8 mouse cellular contexts compared by ENCODE assay signal in genomic region chr16:31933751-31934549, GRCm38 (mm10). TPM values are rescaled to one million over a fixed set of nuclear protein-coding genes. Genes with fewer than 3 reads are reported as not detected.
DNase-seq lines count a peak whose midpoint lies in the region; ATAC-seq and TF ChIP-seq lines count a peak whose summit lies in the region.

Pigz (plus strand) TSS chr16:31933851.

- H3K27ac ChIP-seq in embryonic fibroblast, embryonic 13.5 days (ENCODE audit: insufficient read depth, low read length), result no peak within 1 kb of the TSS
- H3K27ac ChIP-seq in heart, embryonic 15.5 days, result peak within 1 kb of the TSS; percentile 23; the same call in 1 of the 2 replicates
- no peak within 1 kb of the TSS for H3K27ac ChIP-seq in liver, embryonic 15.5 days (replicated peaks)
- H3K27ac ChIP-seq in neural tube, embryonic 15.5 days (replicated peaks), result peak within 1 kb of the TSS; percentile 97

- H3K27me3 ChIP-seq in C2C12 (ENCODE audit: control insufficient read depth, insufficient read depth, insufficient read length), result peaks cover 14% of the 10 kb centered on the region
- peaks cover 35% of the 10 kb centered on the region for H3K27me3 ChIP-seq in heart, embryonic 15.5 days
- H3K27me3 ChIP-seq in liver, embryonic 15.5 days, result peaks cover 70% of the 10 kb centered on the region
- H3K27me3 ChIP-seq in neural tube, embryonic 15.5 days (replicated peaks), result 0 out of 2 replicates have a peak, but pooled peaks cover 3% of the 10 kb centered on the region

- TF ChIP-seq POLR2A in embryonic fibroblast, embryonic 13.5 days (IDR thresholded peaks at IDR 0.05; ENCODE audit: low read depth, low read length), result no peak

- H3K9me3 ChIP-seq in heart, embryonic 15.5 days (replicated peaks), result no peaks in the 10 kb centered on the region
- no peaks in the 10 kb centered on the region for H3K9me3 ChIP-seq in liver, embryonic 15.5 days (replicated peaks)
- H3K9me3 ChIP-seq in neural tube, embryonic 15.5 days (replicated peaks), result no peaks in the 10 kb centered on the region

- peak within 1 kb of the TSS; percentile 64 for H3ac ChIP-seq in C2C12 (ENCODE audit: control insufficient read depth, insufficient read length, low read depth)

- no peak within 1 kb of the TSS for H3K4me3 ChIP-seq in C2C12 (ENCODE audit: insufficient read depth, poor library complexity, severe bottlenecking)
- H3K4me3 ChIP-seq in embryonic fibroblast, embryonic 13.5 days (ENCODE audit: insufficient read depth, low read length), result peak within 1 kb of the TSS; percentile 43
- peak within 1 kb of the TSS; percentile 59 for H3K4me3 ChIP-seq in heart, embryonic 15.5 days
- peak within 1 kb of the TSS; percentile 54 for H3K4me3 ChIP-seq in liver, embryonic 15.5 days (replicated peaks)
- H3K4me3 ChIP-seq in neural tube, embryonic 15.5 days (replicated peaks), result peak within 1 kb of the TSS; percentile 49

- no peaks in the 10 kb centered on the region for H3K36me3 ChIP-seq in C2C12 (ENCODE audit: control insufficient read depth, insufficient read depth)
- no peaks in the 10 kb centered on the region for H3K36me3 ChIP-seq in heart, embryonic 15.5 days
- H3K36me3 ChIP-seq in liver, embryonic 15.5 days (replicated peaks), result no peaks in the 10 kb centered on the region
- H3K36me3 ChIP-seq in neural tube, embryonic 15.5 days, result no peaks in the 10 kb centered on the region

- H3K9ac ChIP-seq in heart, embryonic 15.5 days, result peak within 1 kb of the TSS; percentile 52
- no peak within 1 kb of the TSS; the same call in 1 of the 2 replicates for H3K9ac ChIP-seq in liver, embryonic 15.5 days
- peak within 1 kb of the TSS; percentile 67 for H3K9ac ChIP-seq in neural tube, embryonic 15.5 days (replicated peaks)

- H3K4me1 ChIP-seq in embryonic fibroblast, embryonic 13.5 days (ENCODE audit: control insufficient read depth, insufficient read depth, low read length), result peaks cover 4% of the 10 kb centered on the region; the same call in 1 of the 2 replicates
- peaks cover 32% of the 10 kb centered on the region for H3K4me1 ChIP-seq in heart, embryonic 15.5 days (replicated peaks)
- H3K4me1 ChIP-seq in liver, embryonic 15.5 days (replicated peaks), result peaks cover 17% of the 10 kb centered on the region
- peaks cover 36% of the 10 kb centered on the region for H3K4me1 ChIP-seq in neural tube, embryonic 15.5 days

- TF ChIP-seq CTCF in C2C12 (IDR thresholded peaks at IDR 0.05; ENCODE audit: control insufficient read depth, insufficient read depth, insufficient read length), result no peak
- no peak for TF ChIP-seq CTCF in embryonic fibroblast, embryonic 13.5 days (IDR thresholded peaks at IDR 0.05; ENCODE audit: borderline replicate concordance, insufficient read depth, low read length)

- WGBS in heart, embryonic 15.5 days, result 9% methylated on average over 42 of the region's 42 CpGs
- 9% methylated on average over 42 of the region's 42 CpGs for WGBS in liver, embryonic 15.5 days (ENCODE audit: insufficient replicate concordance)
- WGBS in neural tube, embryonic 15.5 days, result 3% methylated on average over 42 of the region's 42 CpGs

- no peaks in the 10 kb centered on the region for H3K79me2 ChIP-seq in C2C12 (ENCODE audit: control insufficient read depth, insufficient read depth)

- DNase-seq in adrenal gland, postnatal 10 days, result peak; percentile 60
- DNase-seq in kidney, postnatal 10 days, result peak; percentile 65
- no peak for DNase-seq in c-Kit-positive CD71-positive TER-119-positive erythroid progenitor cells, embryonic 14.5 days (ENCODE audit: low spot score)

- no peaks in the 10 kb centered on the region for H3K79me3 ChIP-seq in C2C12 (ENCODE audit: low read depth)

- peak within 1 kb of the TSS; percentile 95 for H3K4me2 ChIP-seq in heart, embryonic 15.5 days
- H3K4me2 ChIP-seq in liver, embryonic 15.5 days, result peak within 1 kb of the TSS; percentile 82
- peak within 1 kb of the TSS; percentile 89 for H3K4me2 ChIP-seq in neural tube, embryonic 15.5 days

- no peak for ATAC-seq in heart, embryonic 15.5 days (replicated peaks; ENCODE audit: insufficient number of reproducible peaks, insufficient read depth, low FRiP score, low read depth)
- no peak for ATAC-seq in liver, embryonic 15.5 days (ENCODE audit: insufficient read depth)
- ATAC-seq in neural tube, embryonic 15.5 days (ENCODE audit: low FRiP score), result peak; percentile 9; the same call in 1 of the 2 replicates

TF ChIP-seq in C2C12, 6 proteins besides CTCF, POLR2A, EP300 and RAD21:
- TF ChIP-seq MYOD1 (IDR thresholded peaks at IDR 0.05; ENCODE audit: control insufficient read depth, insufficient read length, low read depth), result no peak
- no peak for TF ChIP-seq CEBPB (IDR thresholded peaks at IDR 0.05; ENCODE audit: low read depth)
- no peak for TF ChIP-seq MYOG (IDR thresholded peaks at IDR 0.05; ENCODE audit: control insufficient read depth, extremely low read depth, insufficient read length)
- TF ChIP-seq FOSL1 (IDR thresholded peaks at IDR 0.05; ENCODE audit: insufficient read depth, low read length, poor library complexity, severe bottlenecking), result no peak
- no peak for TF ChIP-seq USF1 (IDR thresholded peaks at IDR 0.05; ENCODE audit: low read depth)
- TF ChIP-seq MAX (IDR thresholded peaks at IDR 0.05), result no peak

RNA-seq across cellular contexts. Expression of gene Pigz, which starts in this region (rescaled TPM):
- polyA plus RNA-seq in C2C12 (2012; fragmentation: generic; extraction: Trizol), result 0.05 TPM
- 1 to 10 TPM in 1 of 2 experiments, under 1 TPM in 1; 0.48 to 1.6 TPM for total RNA-seq in adrenal gland, postnatal 10 days (2021)
- polyA plus RNA-seq in embryonic fibroblast, embryonic 13.5 days (2011; ENCODE audit: insufficient read length, low read depth, missing spikeins), result not detected in 2 replicates
- 0.68 and 0.73 TPM in 2 replicates for polyA plus RNA-seq in heart, embryonic 15.5 days (2015; fragmentation: Nextera tagmentation; extraction: Ambion mirVana)
- polyA plus RNA-seq in liver, embryonic 15.5 days (2015; fragmentation: Nextera tagmentation; extraction: Ambion mirVana), result 0.23 and 0.48 TPM in 2 replicates
- 5.2 and 5.7 TPM in 2 replicates for polyA plus RNA-seq in neural tube, embryonic 15.5 days (2015; fragmentation: Nextera tagmentation; extraction: Ambion mirVana)

Comparison
In these comparisons a context has a peak if more than half of its experiments do, and no peak if none do; other contexts are left out.
1. H3K27ac ChIP-seq: peak in heart, embryonic 15.5 days (single experiment) and neural tube, embryonic 15.5 days (single experiment); none in embryonic fibroblast, embryonic 13.5 days (single experiment) and liver, embryonic 15.5 days (single experiment).
2. Peak in every context shown above with its lines, with median percentiles within 50 percentile points of each other: H3K4me2 ChIP-seq.